Mouse (Mus musculus): ENCODE measurements at regions not wholly inside any gene's neighbourhood (a gene's known extent, or its start where the extent isn't known, plus 50 kb on each side); places are given as distances from the start of the nearest gene placed in this dataset.
"Not testable (repeated sequence)": the region's sequence is repeated elsewhere in the genome, so short reads cannot be mapped to it uniquely, and the experiment has no call there.

- TF ChIP-seq POLR2A (IDR thresholded peaks at IDR 0.05; ENCODE audit: borderline replicate concordance, extremely low read depth, insufficient read depth, insufficient read length, poor library complexity, severe bottlenecking) = no peak
- TF ChIP-seq CTCF (IDR thresholded peaks at IDR 0.05; ENCODE audit: borderline replicate concordance, extremely low read depth, insufficient read depth, insufficient read length) = no peak
These were observed 831.6 kb downstream of the Ttll7 start for GRCm38 (mm10) chr3:147683730-147684129.

GRCm38 (mm10) chr3:147680299-147680698 lies 828.1 kb downstream of the Ttll7 start:
- DNase-seq (ENCODE audit: low read depth) = peak; percentile 53
- TF ChIP-seq POLR2A (IDR thresholded peaks at IDR 0.05; ENCODE audit: borderline replicate concordance, extremely low read depth, insufficient read depth, insufficient read length, poor library complexity, severe bottlenecking) = no peak
- no peak for TF ChIP-seq CTCF (IDR thresholded peaks at IDR 0.05; ENCODE audit: borderline replicate concordance, extremely low read depth, insufficient read depth, insufficient read length)

More at GRCm38 (mm10) chr3:147683730-147684129, 831.6 kb downstream of the Ttll7 start:
- DNase-seq (ENCODE audit: low read depth) = no peak

- TF ChIP-seq CTCF (IDR thresholded peaks at IDR 0.05; ENCODE audit: borderline replicate concordance, extremely low read depth, insufficient read depth, insufficient read length) (no peak), POLR2A (IDR thresholded peaks at IDR 0.05; ENCODE audit: borderline replicate concordance, extremely low read depth, insufficient read depth, insufficient read length, poor library complexity, severe bottlenecking) (no peak)
- no peak for DNase-seq (ENCODE audit: low read depth)
These were observed 810.4 kb downstream of the Ttll7 start for GRCm38 (mm10) chr3:147662572-147662971.

- peak; percentile 64 for DNase-seq (ENCODE audit: low read depth)
- no peak for TF ChIP-seq CTCF (IDR thresholded peaks at IDR 0.05; ENCODE audit: borderline replicate concordance, extremely low read depth, insufficient read depth, insufficient read length)
- no peak for TF ChIP-seq POLR2A (IDR thresholded peaks at IDR 0.05; ENCODE audit: borderline replicate concordance, extremely low read depth, insufficient read depth, insufficient read length, poor library complexity, severe bottlenecking)
These were observed 800.7 kb downstream of the Ttll7 start for GRCm38 (mm10) chr3:147652849-147653248.

- DNase-seq (ENCODE audit: low read depth) = not testable (repeated sequence)
These were observed 783.3 kb downstream of the Ttll7 start for GRCm38 (mm10) chr3:147635486-147635885.

- DNase-seq (ENCODE audit: low read depth) = no peak
- TF ChIP-seq POLR2A (IDR thresholded peaks at IDR 0.05; ENCODE audit: borderline replicate concordance, extremely low read depth, insufficient read depth, insufficient read length, poor library complexity, severe bottlenecking) (no peak), CTCF (IDR thresholded peaks at IDR 0.05; ENCODE audit: borderline replicate concordance, extremely low read depth, insufficient read depth, insufficient read length) (no peak)
These were observed 779.0 kb downstream of the Ttll7 start for GRCm38 (mm10) chr3:147631151-147631550.

- TF ChIP-seq CTCF (IDR thresholded peaks at IDR 0.05; ENCODE audit: borderline replicate concordance, extremely low read depth, insufficient read depth, insufficient read length) (no peak), POLR2A (IDR thresholded peaks at IDR 0.05; ENCODE audit: borderline replicate concordance, extremely low read depth, insufficient read depth, insufficient read length, poor library complexity, severe bottlenecking) (no peak)
These were observed 731.6 kb downstream of the Ttll7 start for GRCm38 (mm10) chr3:147583697-147584315.

GRCm38 (mm10) chr3:147571850-147572249 lies 719.7 kb downstream of the Ttll7 start:
- TF ChIP-seq CTCF (IDR thresholded peaks at IDR 0.05; ENCODE audit: borderline replicate concordance, extremely low read depth, insufficient read depth, insufficient read length) = no peak
- TF ChIP-seq POLR2A (IDR thresholded peaks at IDR 0.05; ENCODE audit: borderline replicate concordance, extremely low read depth, insufficient read depth, insufficient read length, poor library complexity, severe bottlenecking) = no peak
- no peak for DNase-seq (ENCODE audit: low read depth)

More at GRCm38 (mm10) chr3:147583697-147584315, 731.6 kb downstream of the Ttll7 start:
- DNase-seq (ENCODE audit: low read depth) = peak; percentile 15

- TF ChIP-seq POLR2A (IDR thresholded peaks at IDR 0.05; ENCODE audit: borderline replicate concordance, extremely low read depth, insufficient read depth, insufficient read length, poor library complexity, severe bottlenecking) (no peak), CTCF (IDR thresholded peaks at IDR 0.05; ENCODE audit: borderline replicate concordance, extremely low read depth, insufficient read depth, insufficient read length) (no peak)
- no peak for DNase-seq (ENCODE audit: low read depth)
These were observed 693.3 kb downstream of the Ttll7 start for GRCm38 (mm10) chr3:147545329-147546006.

GRCm38 (mm10) chr3:147542285-147542684 lies 690.1 kb downstream of the Ttll7 start:
- TF ChIP-seq CTCF (IDR thresholded peaks at IDR 0.05; ENCODE audit: borderline replicate concordance, extremely low read depth, insufficient read depth, insufficient read length) = no peak
- no peak for TF ChIP-seq POLR2A (IDR thresholded peaks at IDR 0.05; ENCODE audit: borderline replicate concordance, extremely low read depth, insufficient read depth, insufficient read length, poor library complexity, severe bottlenecking)
- peak; percentile 4 for DNase-seq (ENCODE audit: low read depth)

GRCm38 (mm10) chr3:147537584-147537983 lies 685.4 kb downstream of the Ttll7 start:
- no peak for DNase-seq (ENCODE audit: low read depth)
- TF ChIP-seq POLR2A (IDR thresholded peaks at IDR 0.05; ENCODE audit: borderline replicate concordance, extremely low read depth, insufficient read depth, insufficient read length, poor library complexity, severe bottlenecking) (no peak), CTCF (IDR thresholded peaks at IDR 0.05; ENCODE audit: borderline replicate concordance, extremely low read depth, insufficient read depth, insufficient read length) (no peak)

GRCm38 (mm10) chr3:147532196-147532595 lies 680.0 kb downstream of the Ttll7 start:
- peak; percentile 8 for DNase-seq (ENCODE audit: low read depth)
- TF ChIP-seq POLR2A (IDR thresholded peaks at IDR 0.05; ENCODE audit: borderline replicate concordance, extremely low read depth, insufficient read depth, insufficient read length, poor library complexity, severe bottlenecking) (no peak), CTCF (IDR thresholded peaks at IDR 0.05; ENCODE audit: borderline replicate concordance, extremely low read depth, insufficient read depth, insufficient read length) (no peak)
